Mouse (Mus musculus) liver, postnatal 0 days (tissue): ENCODE data around the gene Sv2c.

ENCODE experiments used
- CTCF ChIP-seq: sonication (generic); IDR thresholded peaks from 2 replicates; pipeline ENCODE4 v1.5.1; 2016; ENCODE audit warnings: antibody characterized with exemption, low read depth
- EP300 ChIP-seq: IDR thresholded peaks from 2 replicates; pipeline ENCODE4 v1.6.1; 2016; ENCODE audit warnings: antibody characterized with exemption, low read depth, mild to moderate bottlenecking

GRCm38 (mm10) chr13:96015516-96015915 is 116.9 kb downstream of the Sv2c start:
- no peak for TF ChIP-seq CTCF
- TF ChIP-seq EP300: no peak
